Mouse (Mus musculus) lung, postnatal 0 days (tissue): Measurements from ENCODE around the gene Impdh2. TPM values are rescaled to one million over a fixed set of nuclear protein-coding genes. Genes with fewer than 3 reads are reported as not detected.
A peak's percentile ranks its signal among the peaks of the same experiment; 100 is the strongest.

ENCODE experiments used
- ATAC-seq: fragments of 200-750 bp; cut with Nextera tagmentation; 2 replicates; pipeline ENCODE4 v1.8.0; 2017; ENCODE audit warnings: moderate library complexity
- DNase-seq: peaks from one replicate; pipeline ENCODE4 v3.0.0-alpha.2; 2016; ENCODE audit warnings: low spot score
- H3K27ac ChIP-seq: fragments of 300-500 bp; sonication (generic); 2 replicates; pipeline ENCODE4 v1.5.1; 2014; ENCODE audit warnings: antibody characterized with exemption, mild to moderate bottlenecking, low read length, mixed read lengths
- H3K27me3 ChIP-seq: fragments of 300-500 bp; sonication (generic); replicated peaks from 2 replicates; pipeline ENCODE4 v1.6.1; 2014; ENCODE audit warnings: low read length, mixed read lengths; ENCODE audit not compliant: insufficient read depth
- H3K36me3 ChIP-seq: fragments of 300-500 bp; sonication (generic); 2 replicates; pipeline ENCODE4 v1.6.1; 2014; ENCODE audit warnings: low read length, mixed read lengths; ENCODE audit not compliant: insufficient read depth
- H3K4me1 ChIP-seq: fragments of 300-500 bp; sonication (generic); 2 replicates; pipeline ENCODE4 v1.6.1; 2014; ENCODE audit warnings: antibody characterized with exemption, low read depth, low read length, mixed read lengths; ENCODE audit not compliant: insufficient read depth
- H3K4me2 ChIP-seq: fragments of 300-500 bp; sonication (generic); replicated peaks from 2 replicates; pipeline ENCODE4 v1.6.1; 2014; ENCODE audit warnings: low read depth, mild to moderate bottlenecking, low read length, moderate library complexity, mixed read lengths
- H3K4me3 ChIP-seq: fragments of 300-500 bp; sonication (generic); 2 replicates; pipeline ENCODE4 v1.5.1; 2014; ENCODE audit warnings: low read depth, low read length
- H3K9ac ChIP-seq: fragments of 300-500 bp; sonication (generic); replicated peaks from 2 replicates; pipeline ENCODE4 v1.6.1; 2014; ENCODE audit warnings: low read depth, mild to moderate bottlenecking
- H3K9me3 ChIP-seq: fragments of 300-500 bp; sonication (generic); 2 replicates; pipeline ENCODE4 v1.6.1; 2016; ENCODE audit warnings: low read length, mixed read lengths
- CTCF ChIP-seq: IDR thresholded peaks from 2 replicates; pipeline ENCODE4 v1.5.1; 2016; ENCODE audit warnings: antibody characterized with exemption, mild to moderate bottlenecking
- EP300 ChIP-seq: IDR thresholded peaks from 2 replicates; pipeline ENCODE4 v1.6.1; 2016; ENCODE audit warnings: antibody characterized with exemption, mild to moderate bottlenecking, control low read depth
- WGBS: fragments of 180-500 bp; shearing (Covaris S2); extraction: QIAGEN DNeasy Blood & Tissue Kit; methylation state at CpG from one replicate; pipeline ENCODE4 v1.1.7; 2014; 5-methylcytosine and 5-hydroxymethylcytosine counted together
- microRNA counts: library from miRNA; unstranded; fragments of <30 nt; microRNA quantifications from one replicate; lab custom pipeline; 2015
- microRNA-seq: library from miRNA; unstranded; fragments of <30 nt; microRNA quantifications from one replicate; pipeline ENCODE4, GENCODE M21; 2016
- polyA plus RNA-seq: library from polyadenylated mRNA; unstranded; fragments of >200 nt; fragmentation: Nextera tagmentation; extraction: Ambion mirVana; gene quantifications from 2 replicates; pipeline ENCODE4 v1.2.1, GENCODE M21; 2015

Gene Impdh2
- polyA plus RNA-seq, 1 experiment from 2014 or later = 56.2 TPM

- TF ChIP-seq EP300 (no peak), CTCF (no peak)
- no peak overlapping the region for H3K27ac ChIP-seq
- no peaks in the 10 kb centered on the region for H3K27me3 ChIP-seq
- no peak for ATAC-seq
- no peak for DNase-seq
- H3K9ac ChIP-seq = no peak overlapping the region
- H3K4me1 ChIP-seq = no peaks in the 10 kb centered on the region
- no peaks in the 10 kb centered on the region for H3K9me3 ChIP-seq
- H3K36me3 ChIP-seq = peaks cover 46% of the 10 kb centered on the region
- 96% methylated on average over 10 of the region's 10 CpGs for WGBS
- no peak overlapping the region for H3K4me3 ChIP-seq
- H3K4me2 ChIP-seq = no peak overlapping the region
These were observed 51.4 kb downstream of the Impdh2 start for GRCm38 (mm10) chr9:108611488-108611887.

MicroRNAs encoded within 50 kb of the gene (microRNA counts, 519-probe panel; counts per million panel counts)
- microRNA mmu-miR-191 (lab: Ali Mortazavi, UCI) (5,175 counts per million, percentile 63 among the panel's probes with 10 or more counts), microRNA mmu-miR-425 (lab: Ali Mortazavi, UCI) (4,461 counts per million, percentile 48 among the panel's probes with 10 or more counts)

Small RNA genes lying within 50 kb of the gene (microRNA-seq; reads per million reads assigned to microRNA genes)
- gene Gm24083 (not detected), gene Mir191 (not detected), gene Mir425 (1,353 reads per million, percentile 77 among the genes with 10 or more reads in this experiment)

Other genes with a start within 250 kb of the Impdh2 start
- 1,509 and 1,541 TPM in 2 replicates for gene Gpx1, start 221.4 kb upstream of the Impdh2 start, polyA plus RNA-seq
- 61.4 and 66.4 TPM in 2 replicates for gene Usp4, start 212.4 kb upstream of the Impdh2 start, polyA plus RNA-seq
- gene 1700102P08Rik, start 167.5 kb upstream of the Impdh2 start, polyA plus RNA-seq = 0.35 and 0.49 TPM in 2 replicates
- 0.31 and 0.56 TPM in 2 replicates for gene Ccdc36, start 131.8 kb upstream of the Impdh2 start, polyA plus RNA-seq
- not detected in 2 replicates for gene BC048562, start 123.8 kb upstream of the Impdh2 start, polyA plus RNA-seq
- gene Ccdc71, start 99.8 kb upstream of the Impdh2 start, polyA plus RNA-seq = 42.1 and 44.3 TPM in 2 replicates
- gene Klhdc8b, start 98.7 kb upstream of the Impdh2 start, polyA plus RNA-seq = 60.5 and 77.6 TPM in 2 replicates
- 54.8 and 55.2 TPM in 2 replicates for gene Lamb2, start 80.5 kb upstream of the Impdh2 start, polyA plus RNA-seq
- gene Usp19, start 69.7 kb upstream of the Impdh2 start, polyA plus RNA-seq = 37.1 and 39.4 TPM in 2 replicates
- gene Qars, start 52.6 kb upstream of the Impdh2 start, polyA plus RNA-seq = 62.0 and 65.7 TPM in 2 replicates
- gene Qrich1, start 43.5 kb upstream of the Impdh2 start, polyA plus RNA-seq = 58.1 and 58.3 TPM in 2 replicates
- gene Ndufaf3, start 7.1 kb downstream of the Impdh2 start, polyA plus RNA-seq = 65.7 and 66.3 TPM in 2 replicates
- gene Dalrd3, start 9.6 kb downstream of the Impdh2 start, polyA plus RNA-seq = 74.0 and 78.4 TPM in 2 replicates
- gene Wdr6, start 18.5 kb downstream of the Impdh2 start, polyA plus RNA-seq = 36.6 and 39.5 TPM in 2 replicates
- 3.2 and 4.1 TPM in 2 replicates for gene P4htm, start 37.4 kb downstream of the Impdh2 start, polyA plus RNA-seq
- gene Arih2, start 89.1 kb downstream of the Impdh2 start, polyA plus RNA-seq = 31.1 and 33.2 TPM in 2 replicates
- 58.7 and 60.2 TPM in 2 replicates for gene Slc25a20, start 101.8 kb downstream of the Impdh2 start, polyA plus RNA-seq
- gene Prkar2a, start 129.0 kb downstream of the Impdh2 start, polyA plus RNA-seq = 16.4 and 17.8 TPM in 2 replicates
- 40.4 and 48.1 TPM in 2 replicates for gene Ip6k2, start 223.5 kb downstream of the Impdh2 start, polyA plus RNA-seq
- 10.9 and 14.2 TPM in 2 replicates for gene Nckipsd, start 248.1 kb downstream of the Impdh2 start, polyA plus RNA-seq